Mouse (Mus musculus) left cerebral cortex, adult 11 months (tissue): ENCODE measurements around the gene Eif1ad.
A peak's percentile ranks its signal among the peaks of the same experiment; 100 is the strongest.
"Not testable (repeated sequence)": the region's sequence is repeated elsewhere in the genome, so short reads cannot be mapped to it uniquely, and the experiment has no call there.

Source experiments
- DNase-seq: peaks from one replicate; pipeline ENCODE4 v3.0.0; 2022; ENCODE audit warnings: low spot score

The Eif1ad gene

DNA sequence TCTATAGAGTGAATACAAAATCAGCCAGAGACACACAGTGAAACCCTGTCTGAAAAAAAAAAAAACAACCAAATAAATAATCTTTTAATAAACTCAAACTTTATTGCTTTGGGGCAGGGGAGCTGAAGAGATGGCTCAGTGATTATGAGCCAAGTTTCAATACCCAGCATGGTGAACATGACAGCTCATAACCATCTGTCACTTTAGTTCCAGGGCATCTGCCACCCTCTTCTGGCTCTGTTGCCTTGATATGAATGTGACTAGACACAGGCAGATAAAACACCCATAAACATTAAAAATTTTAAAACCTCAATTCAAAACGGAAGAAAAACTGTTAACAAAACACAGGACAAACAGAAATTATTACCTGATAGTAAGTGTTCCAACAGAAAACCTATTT, 10.9 kb downstream of the Eif1ad start:
- DNase-seq = no peak

DNA sequence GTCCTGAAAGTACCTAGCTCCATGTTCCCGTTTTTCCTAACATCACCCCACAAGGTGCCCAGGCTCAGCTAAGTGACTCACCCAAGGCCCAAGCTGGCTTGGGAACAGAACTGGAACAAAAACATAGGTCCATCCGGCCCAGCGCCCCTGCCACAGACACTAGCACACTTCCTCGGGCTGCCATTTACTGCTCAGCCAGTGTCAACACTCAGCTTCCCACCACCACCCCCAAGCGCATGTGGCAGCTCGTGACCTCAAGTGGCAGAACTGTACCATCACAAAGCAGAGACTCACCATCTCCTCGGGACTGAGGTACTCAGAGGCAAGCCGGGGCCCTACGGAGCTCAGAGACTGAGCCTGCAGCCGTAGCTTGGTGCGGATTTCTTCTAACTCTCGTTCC, 16.8 kb downstream of the Eif1ad start:
- DNase-seq = no peak

DNA sequence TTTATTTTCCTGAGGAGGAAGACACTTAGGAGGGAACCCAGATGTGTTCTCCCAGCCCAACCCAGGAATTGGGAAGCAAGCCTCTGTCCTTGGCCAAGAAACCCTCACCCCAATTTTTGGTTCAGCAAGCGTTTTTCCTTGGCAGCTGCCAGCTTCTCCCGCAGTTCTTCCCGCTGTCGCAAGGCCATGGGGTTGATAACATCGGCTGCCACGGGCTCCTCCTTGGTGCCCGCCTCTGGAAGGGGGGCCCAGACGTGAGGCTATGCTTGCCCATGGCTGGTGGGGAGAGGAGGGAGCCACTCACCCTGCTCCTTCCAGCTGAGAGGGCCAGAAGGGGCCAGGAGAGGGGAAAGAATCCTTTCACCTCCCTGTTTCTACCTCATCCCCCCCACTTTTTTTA, 18.2 kb downstream of the Eif1ad start:
- DNase-seq = no peak

DNA sequence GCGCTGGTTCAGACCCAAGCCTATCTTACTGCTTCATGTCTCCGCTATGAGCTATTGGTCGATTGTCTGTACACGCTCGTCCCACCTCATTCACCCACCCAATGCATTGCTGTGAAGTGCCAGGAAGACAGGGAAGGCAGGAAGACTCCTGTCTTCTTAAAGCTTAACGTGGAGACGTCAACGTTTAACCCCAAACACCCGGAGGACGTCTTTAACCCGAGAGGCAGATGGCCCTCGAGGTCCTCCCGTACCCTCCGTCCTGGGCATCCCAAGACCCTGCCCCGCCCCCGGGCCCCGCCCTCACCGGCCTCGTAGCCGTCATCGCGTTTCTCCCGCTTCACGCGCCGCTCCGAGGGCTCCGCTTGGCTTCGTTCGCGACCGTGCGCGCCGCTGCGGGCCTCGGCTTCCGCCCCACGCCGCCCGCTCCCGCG, 21.5 kb downstream of the Eif1ad start:
- DNase-seq = no peak

GRCm38 (mm10) chr19:5388588-5389242, 22.2 kb downstream of the Eif1ad start, which contains the start of gene Sart1:
TSS of gene Sart1 (minus strand) at chr19:5388703.
- DNase-seq = peak; percentile 94

DNA sequence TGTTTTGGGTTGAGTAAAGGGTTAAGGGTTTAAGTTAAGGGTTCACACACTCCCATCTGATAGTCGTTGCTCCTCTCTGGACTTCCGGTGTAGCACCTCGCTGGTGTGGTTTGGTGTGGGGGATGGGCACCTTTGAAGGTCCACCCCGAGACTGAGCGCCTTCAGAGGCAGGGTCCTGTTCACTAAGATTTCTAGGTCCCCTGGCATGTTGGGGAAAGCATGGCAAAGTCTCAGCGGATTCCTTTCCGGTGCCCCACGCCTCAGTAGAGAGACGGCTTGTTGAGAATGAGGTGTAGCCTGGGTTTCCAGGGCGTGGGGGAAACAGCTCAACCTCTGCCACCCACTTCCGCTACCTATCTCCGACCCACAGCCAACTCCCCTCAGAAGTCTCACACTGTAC, 23.1 kb downstream of the Eif1ad start:
- no peak for DNase-seq

GRCm38 (mm10) chr19:5390416-5390815, 23.9 kb downstream of the Eif1ad start:
- DNase-seq = no peak

DNA sequence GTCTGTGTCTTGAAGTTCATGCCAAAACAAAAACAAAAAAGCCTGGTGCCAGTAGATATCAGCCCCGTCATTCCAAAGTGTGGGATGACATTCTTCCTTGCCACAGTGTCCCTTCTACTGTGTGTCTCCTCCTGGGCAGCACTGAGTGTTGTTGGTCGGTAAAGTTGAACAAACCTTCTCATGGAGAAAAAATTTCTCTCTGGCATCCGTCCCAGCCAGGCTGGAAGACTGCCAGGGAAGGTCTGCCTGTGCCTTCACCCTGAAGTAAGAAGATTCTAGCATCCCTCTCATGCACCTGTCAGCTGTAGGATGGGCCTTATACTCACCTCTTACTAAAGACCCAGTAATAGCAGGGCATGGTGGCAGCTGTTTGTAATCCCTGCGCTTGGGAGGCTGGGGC, 26.4 kb downstream of the Eif1ad start:
- DNase-seq = no peak

- DNase-seq = no peak
These were observed 27.6 kb downstream of the Eif1ad start for GRCm38 (mm10) chr19:5394168-5394567.

DNA sequence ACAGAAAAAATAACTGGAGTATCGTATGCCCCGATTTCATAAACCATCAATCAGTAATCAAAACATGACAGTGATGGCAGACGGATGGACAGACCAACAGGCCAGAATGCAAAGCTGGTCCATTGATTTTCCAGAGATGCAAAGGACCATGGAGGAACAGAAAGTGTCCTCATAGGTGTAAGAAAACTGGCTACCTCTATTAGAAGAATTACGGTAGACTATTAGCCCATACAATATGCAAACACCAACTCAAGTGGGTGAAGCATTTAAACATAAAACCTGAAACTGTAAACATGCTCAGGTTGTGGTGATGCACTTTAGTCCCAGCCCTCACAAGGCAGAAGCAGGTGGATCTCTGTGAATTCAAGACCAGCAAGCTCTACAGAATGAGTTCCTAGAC, 28.8 kb downstream of the Eif1ad start:
- no peak for DNase-seq

DNA sequence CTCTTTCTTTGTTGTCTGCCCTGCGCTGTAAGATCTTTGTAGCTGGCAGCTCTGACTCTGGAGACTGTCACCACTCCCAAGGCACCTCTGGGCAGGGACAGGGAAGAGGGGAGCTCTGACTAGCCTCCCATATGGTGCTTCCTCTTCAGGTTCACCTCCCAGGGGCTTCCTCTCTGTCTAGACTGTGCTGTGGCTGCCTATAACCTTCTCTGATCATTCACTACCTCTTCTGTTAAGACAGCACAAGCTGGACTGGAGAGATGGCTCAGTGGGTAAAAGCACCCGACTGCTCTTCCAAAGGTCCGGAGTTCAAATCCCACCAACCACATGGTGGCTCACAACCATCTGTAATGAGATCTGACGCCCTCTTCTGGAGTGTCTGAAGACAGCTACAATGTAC, 34.5 kb downstream of the Eif1ad start:
- DNase-seq = not testable (repeated sequence)

DNA sequence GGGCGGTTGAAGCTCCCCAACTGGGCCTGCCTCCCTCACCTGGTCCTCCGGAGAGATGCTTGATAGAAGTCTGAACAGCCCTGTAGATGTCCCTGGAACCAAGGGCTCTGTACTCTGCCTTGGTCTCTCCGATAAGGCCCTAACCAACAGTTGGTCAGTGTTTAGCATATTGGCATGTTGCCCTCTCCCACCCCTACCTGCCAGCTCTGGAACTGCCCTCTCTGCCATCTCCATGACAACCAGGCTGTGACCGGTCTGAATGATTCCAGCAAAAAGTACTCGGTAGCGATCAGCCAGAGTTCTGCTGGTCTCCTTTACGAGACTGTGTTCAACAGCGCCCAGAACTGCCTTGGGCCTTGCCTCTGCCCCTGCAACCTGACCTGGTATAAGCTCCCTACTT, 35.8 kb downstream of the Eif1ad start, which contains the start of gene Tsga10ip:
Gene Tsga10ip, minus strand, starts transcription at position 234 of the 400 bp plus-strand sequence.
- DNase-seq = no peak

- no peak for DNase-seq
These were observed 39.4 kb downstream of the Eif1ad start for GRCm38 (mm10) chr19:5405924-5406323.

DNA sequence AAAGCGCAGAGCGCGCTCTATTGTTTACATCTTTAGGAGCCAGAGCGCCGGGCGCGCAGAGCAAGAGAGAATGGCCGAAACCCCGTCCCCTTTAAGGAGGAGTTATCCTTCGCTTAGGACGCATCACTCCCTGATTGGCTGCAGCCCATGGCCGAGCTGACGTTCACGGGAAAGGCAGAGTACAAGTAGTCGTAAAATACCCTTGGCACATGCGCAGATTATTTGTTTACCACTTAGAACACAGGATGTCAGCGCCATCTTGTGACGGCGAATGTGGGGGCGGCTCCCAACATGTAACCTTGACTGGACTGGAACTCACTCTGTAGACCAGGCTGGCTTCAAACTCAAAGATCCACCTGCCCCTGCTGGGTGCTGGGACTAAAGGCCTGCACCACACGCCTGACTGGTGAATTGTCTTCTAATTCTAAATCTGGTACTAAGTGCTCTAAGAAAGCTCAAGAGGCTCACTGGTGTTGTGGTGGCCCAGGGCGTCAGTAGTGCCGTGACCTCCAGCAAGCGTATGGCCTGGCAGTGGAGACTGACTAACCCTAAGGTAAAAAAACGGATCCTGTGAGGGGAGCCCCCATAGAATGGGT, 40.1 kb downstream of the Eif1ad start:
- DNase-seq = not testable (repeated sequence)

DNA sequence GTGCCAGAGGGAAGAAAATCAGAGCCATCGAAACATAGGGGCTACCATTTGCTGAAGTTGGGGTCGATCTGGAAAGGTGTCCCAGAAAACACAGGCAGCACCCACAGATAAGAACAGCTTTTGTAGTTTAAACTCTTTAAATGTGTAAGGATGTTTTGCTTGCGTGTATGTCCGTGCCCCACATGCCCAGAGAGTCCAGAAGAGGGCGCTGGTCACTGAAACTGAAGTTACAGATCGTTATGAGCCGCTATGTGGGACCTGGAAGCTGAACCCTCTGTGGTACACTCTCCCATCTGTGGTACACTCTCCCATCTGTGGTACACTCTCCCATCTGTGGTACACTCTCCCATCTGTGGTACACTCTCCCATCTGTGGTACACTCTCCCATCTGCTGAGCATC, 40.6 kb downstream of the Eif1ad start:
- no peak for DNase-seq

GRCm38 (mm10) chr19:5408057-5409001, 41.8 kb downstream of the Eif1ad start:
- DNase-seq = no peak

DNA sequence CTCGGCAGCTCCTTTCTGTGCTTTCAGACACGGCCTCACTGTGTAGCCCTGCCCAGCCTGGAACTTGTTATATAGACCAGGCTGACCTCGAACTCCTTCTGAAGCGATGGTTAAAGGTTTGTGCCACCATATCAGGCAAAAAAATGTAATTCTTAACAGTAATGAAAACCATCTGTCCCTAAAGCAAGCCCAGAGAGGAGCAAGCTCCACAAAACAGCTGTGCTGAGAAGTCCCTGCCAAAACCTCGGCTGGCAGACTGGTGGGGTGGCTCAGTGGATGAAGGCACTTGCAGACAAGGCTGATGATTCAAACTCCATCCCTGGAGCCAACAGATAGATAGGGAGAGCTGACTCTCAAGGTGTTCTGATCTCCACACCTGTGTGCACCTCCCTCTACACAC, 42.5 kb downstream of the Eif1ad start:
- DNase-seq = no peak

DNA sequence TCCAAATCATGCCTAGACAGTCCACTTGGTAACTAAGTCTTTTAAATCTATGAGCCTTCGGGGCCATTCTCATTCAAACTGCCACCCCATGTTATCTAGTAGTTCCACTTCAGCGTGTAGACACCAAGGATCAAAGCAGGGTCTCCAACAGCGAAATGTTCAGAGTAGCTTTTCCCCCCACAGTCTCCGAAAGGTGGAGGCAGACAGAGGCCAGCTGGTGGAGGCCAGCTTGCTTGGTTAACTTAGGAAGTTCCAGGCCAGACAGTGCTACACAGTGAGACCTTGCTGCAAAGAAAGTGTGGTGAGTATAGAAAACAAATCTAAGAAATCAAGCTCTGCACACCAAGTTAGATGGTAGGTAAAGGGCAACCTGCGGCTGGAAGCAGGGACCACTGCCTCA, 44.1 kb downstream of the Eif1ad start:
- DNase-seq = no peak

DNA sequence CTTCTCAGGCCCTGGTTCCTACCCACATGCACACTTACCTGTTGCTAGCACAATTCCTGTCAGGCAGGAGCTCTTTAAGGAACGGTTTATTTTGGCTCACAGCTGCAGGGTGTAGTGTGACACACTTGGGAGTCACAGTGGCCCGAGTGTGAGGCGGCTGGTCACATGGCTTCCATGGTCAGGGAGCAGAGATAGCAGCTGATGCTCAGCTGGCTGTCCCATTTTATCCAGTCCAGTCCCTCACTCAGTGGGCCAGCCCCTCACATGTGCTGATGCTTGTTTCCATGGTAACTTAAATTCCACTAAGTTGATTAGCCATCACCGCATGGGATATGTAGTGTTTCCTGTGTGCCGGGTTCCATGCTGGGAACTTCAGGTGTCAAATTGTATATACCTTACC, 45.4 kb downstream of the Eif1ad start:
- DNase-seq = no peak

GRCm38 (mm10) chr19:5413840-5414239, 47.3 kb downstream of the Eif1ad start:
- no peak for DNase-seq

DNA sequence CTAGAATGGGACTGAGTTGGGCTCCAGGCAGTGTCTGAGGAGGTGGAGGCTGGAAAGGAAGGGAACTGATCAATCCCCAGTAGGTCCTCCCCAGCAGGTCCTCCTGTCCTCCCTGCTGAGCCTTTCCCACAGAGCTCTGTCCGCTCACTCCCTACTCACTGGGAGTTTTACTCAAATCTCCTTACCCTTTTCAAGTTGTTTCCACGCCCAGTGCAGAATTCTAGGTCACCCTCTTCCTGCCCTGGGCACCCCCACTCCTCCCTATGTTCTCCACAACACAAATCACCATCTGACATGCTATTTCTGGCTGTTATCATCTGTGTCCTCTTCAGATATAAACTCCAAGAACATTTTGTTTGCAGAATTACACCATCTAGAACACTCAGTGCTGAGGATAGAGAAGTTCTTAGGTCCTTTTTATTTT, 48.0 kb downstream of the Eif1ad start:
- DNase-seq = no peak

GRCm38 (mm10) chr19:5418750-5419466, 52.4 kb downstream of the Eif1ad start:
- no peak for DNase-seq
